Mouse (Mus musculus) intestine, embryonic 15.5 days (tissue): Measurements from ENCODE around the gene Nup133. TPM values are rescaled to one million over a fixed set of nuclear protein-coding genes. Genes with fewer than 3 reads are reported as not detected.

Experiments
- ATAC-seq: fragments of 200-750 bp; cut with Nextera tagmentation; 2 replicates; pipeline ENCODE4 v1.8.0; 2017; ENCODE audit warnings: moderate TSS enrichment, moderate library complexity
- H3K27ac ChIP-seq: fragments of 300-500 bp; sonication (generic); 2 replicates; pipeline ENCODE4 v1.5.1; 2015; ENCODE audit warnings: mild to moderate bottlenecking, inconsistent platforms
- H3K27me3 ChIP-seq: fragments of 300-500 bp; sonication (generic); replicated peaks from 2 replicates; pipeline ENCODE4 v1.6.1; 2015; ENCODE audit warnings: inconsistent platforms
- H3K36me3 ChIP-seq: fragments of 300-500 bp; sonication (generic); 2 replicates; pipeline ENCODE4 v1.6.1; 2015; ENCODE audit warnings: inconsistent platforms
- H3K4me1 ChIP-seq: fragments of 300-500 bp; sonication (generic); replicated peaks from 2 replicates; pipeline ENCODE4 v1.6.1; 2015; ENCODE audit warnings: inconsistent platforms
- H3K4me2 ChIP-seq: fragments of 300-500 bp; sonication (generic); replicated peaks from 2 replicates; pipeline ENCODE4 v1.6.1; 2015; ENCODE audit warnings: mild to moderate bottlenecking, inconsistent platforms
- H3K4me3 ChIP-seq: fragments of 300-500 bp; sonication (generic); replicated peaks from 2 replicates; pipeline ENCODE4 v1.5.1; 2015; ENCODE audit warnings: inconsistent platforms
- H3K9ac ChIP-seq: fragments of 300-500 bp; sonication (generic); 2 replicates; pipeline ENCODE4 v1.6.1; 2015; ENCODE audit warnings: inconsistent platforms
- H3K9me3 ChIP-seq: fragments of 300-500 bp; sonication (generic); 2 replicates; pipeline ENCODE4 v1.6.1; 2016; ENCODE audit warnings: inconsistent platforms
- WGBS: fragments of 180-500 bp; shearing (Covaris S2); methylation state at CpG from one replicate; pipeline ENCODE4 v1.1.7; 2015; 5-methylcytosine and 5-hydroxymethylcytosine counted together
- polyA plus RNA-seq: library from polyadenylated mRNA; unstranded; fragments of >200 nt; fragmentation: Nextera tagmentation; extraction: Ambion mirVana; gene quantifications from 2 replicates; pipeline ENCODE4 v1.2.1, GENCODE M21; 2015

Gene Nup133
- polyA plus RNA-seq, 1 experiment from 2014 or later, result 34.0 TPM

- Histone ChIP-seq H3K27me3 (peaks cover 8% of the 10 kb centered on the region; the same call in 1 of the 2 replicates), H3K4me2 (no peak overlapping the region), H3K36me3 (no peaks in the 10 kb centered on the region), H3K4me3 (no peak overlapping the region), H3K9me3 (no peaks in the 10 kb centered on the region), H3K9ac (no peak overlapping the region), H3K27ac (no peak overlapping the region), H3K4me1 (peaks cover 6% of the 10 kb centered on the region)
- ATAC-seq, result no peak
- WGBS, result 70% methylated on average over 4 of the region's 4 CpGs
These were observed 66.0 kb downstream of the Nup133 start for GRCm38 (mm10) chr8:123883094-123883493.

- H3K36me3 ChIP-seq, result no peaks in the 10 kb centered on the region
- H3K9me3 ChIP-seq, result no peaks in the 10 kb centered on the region
- H3K27ac ChIP-seq, result no peak overlapping the region
- H3K4me2 ChIP-seq, result no peak overlapping the region
- peaks cover 6% of the 10 kb centered on the region for H3K4me1 ChIP-seq
- no peak overlapping the region for H3K4me3 ChIP-seq
- no peak for ATAC-seq
- peaks cover 8% of the 10 kb centered on the region; the same call in 1 of the 2 replicates for H3K27me3 ChIP-seq
- 54% methylated on average over 2 of the region's 2 CpGs for WGBS
- no peak overlapping the region for H3K9ac ChIP-seq
These were observed 66.7 kb downstream of the Nup133 start for GRCm38 (mm10) chr8:123882412-123882811.

- no peak for ATAC-seq
- 30% methylated on average over 4 of the region's 4 CpGs for WGBS
- H3K36me3 ChIP-seq, result no peaks in the 10 kb centered on the region
- no peak overlapping the region for H3K27ac ChIP-seq
- no peak overlapping the region for H3K4me2 ChIP-seq
- H3K27me3 ChIP-seq, result 0 out of 2 replicates have a peak, but pooled peaks cover 4% of the 10 kb centered on the region
- no peaks in the 10 kb centered on the region for H3K9me3 ChIP-seq
- no peak overlapping the region for H3K9ac ChIP-seq
- H3K4me1 ChIP-seq, result peaks cover 6% of the 10 kb centered on the region
- no peak overlapping the region for H3K4me3 ChIP-seq
These were observed 68.2 kb downstream of the Nup133 start for GRCm38 (mm10) chr8:123880821-123881350.

GRCm38 (mm10) chr8:123880271-123880670 is 68.8 kb downstream of the Nup133 start:
- H3K27me3 ChIP-seq, result 0 out of 2 replicates have a peak, but pooled peaks cover 4% of the 10 kb centered on the region
- no peak for ATAC-seq
- 69% methylated on average over 10 of the region's 10 CpGs for WGBS
- H3K27ac ChIP-seq, result no peak overlapping the region
- H3K9ac ChIP-seq, result no peak overlapping the region
- H3K9me3 ChIP-seq, result no peaks in the 10 kb centered on the region
- H3K4me2 ChIP-seq, result no peak overlapping the region
- H3K36me3 ChIP-seq, result no peaks in the 10 kb centered on the region
- H3K4me1 ChIP-seq, result peaks cover 6% of the 10 kb centered on the region
- H3K4me3 ChIP-seq, result no peak overlapping the region

GRCm38 (mm10) chr8:123877865-123878264 is 71.2 kb downstream of the Nup133 start:
- Histone ChIP-seq H3K4me2 (no peak overlapping the region), H3K36me3 (no peaks in the 10 kb centered on the region), H3K9me3 (no peaks in the 10 kb centered on the region), H3K27me3 (no peaks in the 10 kb centered on the region), H3K9ac (no peak overlapping the region), H3K4me1 (no peaks in the 10 kb centered on the region), H3K27ac (no peak overlapping the region), H3K4me3 (no peak overlapping the region)
- 35% methylated on average over 2 of the region's 2 CpGs for WGBS
- no peak for ATAC-seq

GRCm38 (mm10) chr8:123874324-123874723 is 74.7 kb downstream of the Nup133 start:
- ATAC-seq, result no peak
- H3K27me3 ChIP-seq, result no peaks in the 10 kb centered on the region
- WGBS, result 78% methylated on average over 11 of the region's 11 CpGs
- no peaks in the 10 kb centered on the region for H3K36me3 ChIP-seq
- H3K4me1 ChIP-seq, result no peaks in the 10 kb centered on the region
- H3K27ac ChIP-seq, result no peak overlapping the region
- H3K9ac ChIP-seq, result no peak overlapping the region
- H3K4me3 ChIP-seq, result no peak overlapping the region
- H3K4me2 ChIP-seq, result no peak overlapping the region
- H3K9me3 ChIP-seq, result no peaks in the 10 kb centered on the region

- no peak overlapping the region for H3K4me2 ChIP-seq
- H3K9ac ChIP-seq, result no peak overlapping the region
- H3K27ac ChIP-seq, result no peak overlapping the region
- no peaks in the 10 kb centered on the region for H3K36me3 ChIP-seq
- no peaks in the 10 kb centered on the region for H3K27me3 ChIP-seq
- ATAC-seq, result no peak
- no peaks in the 10 kb centered on the region for H3K4me1 ChIP-seq
- no peak overlapping the region for H3K4me3 ChIP-seq
- no peaks in the 10 kb centered on the region for H3K9me3 ChIP-seq
- 74% methylated on average over 6 of the region's 6 CpGs for WGBS
These were observed 75.7 kb downstream of the Nup133 start for GRCm38 (mm10) chr8:123873364-123873763.

- no peaks in the 10 kb centered on the region for H3K9me3 ChIP-seq
- no peaks in the 10 kb centered on the region for H3K36me3 ChIP-seq
- no peak overlapping the region for H3K4me2 ChIP-seq
- H3K9ac ChIP-seq, result no peak overlapping the region
- no peak for ATAC-seq
- H3K27ac ChIP-seq, result no peak overlapping the region
- H3K4me3 ChIP-seq, result no peak overlapping the region
- WGBS, result 73% methylated on average over 9 of the region's 9 CpGs
- H3K4me1 ChIP-seq, result no peaks in the 10 kb centered on the region
- H3K27me3 ChIP-seq, result no peaks in the 10 kb centered on the region
These were observed 77.0 kb downstream of the Nup133 start for GRCm38 (mm10) chr8:123872048-123872447.

GRCm38 (mm10) chr8:123866971-123867370 is 82.1 kb downstream of the Nup133 start:
- Histone ChIP-seq H3K9me3 (no peaks in the 10 kb centered on the region), H3K9ac (no peak overlapping the region), H3K4me1 (no peaks in the 10 kb centered on the region), H3K27ac (no peak overlapping the region), H3K4me3 (no peak overlapping the region), H3K4me2 (no peak overlapping the region), H3K27me3 (peaks cover 10% of the 10 kb centered on the region), H3K36me3 (no peaks in the 10 kb centered on the region)
- ATAC-seq, result no peak
- 38% methylated on average over 5 of the region's 5 CpGs for WGBS

- Histone ChIP-seq H3K9me3 (no peaks in the 10 kb centered on the region), H3K4me3 (no peak overlapping the region), H3K27ac (no peak overlapping the region), H3K9ac (no peak overlapping the region), H3K27me3 (peaks cover 10% of the 10 kb centered on the region), H3K4me1 (0 out of 2 replicates have a peak, but pooled peaks cover under 1% of the 10 kb centered on the region), H3K36me3 (no peaks in the 10 kb centered on the region), H3K4me2 (no peak overlapping the region)
- ATAC-seq, result no peak
- WGBS, result 62% methylated on average over 7 of the region's 7 CpGs
These were observed 83.3 kb downstream of the Nup133 start for GRCm38 (mm10) chr8:123865786-123866185.

GRCm38 (mm10) chr8:123860386-123860785 is 88.7 kb downstream of the Nup133 start:
- no peak for ATAC-seq
- H3K9ac ChIP-seq, result no peak overlapping the region; the same call in 1 of the 2 replicates
- peaks cover 10% of the 10 kb centered on the region for H3K27me3 ChIP-seq
- H3K36me3 ChIP-seq, result no peaks in the 10 kb centered on the region
- H3K4me2 ChIP-seq, result peak overlapping the region; percentile 98
- H3K9me3 ChIP-seq, result no peaks in the 10 kb centered on the region
- 73% methylated on average over 4 of the region's 4 CpGs for WGBS
- H3K27ac ChIP-seq, result no peak overlapping the region
- H3K4me1 ChIP-seq, result peaks cover 10% of the 10 kb centered on the region; the same call in 1 of the 2 replicates
- no peak overlapping the region for H3K4me3 ChIP-seq

GRCm38 (mm10) chr8:123859648-123860259 is 89.3 kb downstream of the Nup133 start, which contains the start of gene Ccsap:
Ccsap (minus strand) TSS chr8:123860209.
- Histone ChIP-seq H3K9me3 (no peaks in the 10 kb centered on the region), H3K4me2 (peak within 1 kb of the TSS; percentile 98), H3K27ac (peak within 1 kb of the TSS; percentile 73), H3K4me1 (peaks cover 10% of the 10 kb centered on the region; the same call in 1 of the 2 replicates), H3K9ac (peak within 1 kb of the TSS; percentile 87), H3K36me3 (no peaks in the 10 kb centered on the region), H3K27me3 (peaks cover 10% of the 10 kb centered on the region), H3K4me3 (peak within 1 kb of the TSS; percentile 97)
- ATAC-seq, result peak; percentile 71
- 1% methylated on average over 48 of the region's 48 CpGs for WGBS
